Mouse (Mus musculus): ENCODE data around the gene Mif. TPM values are rescaled to one million over a fixed set of nuclear protein-coding genes. Genes with fewer than 3 reads are reported as not detected.

Mif gene
- polyA plus RNA-seq, 1 experiment from 2014 or later, result 1,368 TPM

Other genes starting within 250 kb of the Mif start
- gene Susd2, start 216.2 kb downstream of the Mif start, polyA plus RNA-seq (2015; fragmentation: Nextera tagmentation; extraction: Ambion mirVana), result 1.9 and 2.9 TPM in 2 replicates
- 21.3 and 26.1 TPM in 2 replicates for gene Cabin1, start 95.9 kb downstream of the Mif start, polyA plus RNA-seq (2015; fragmentation: Nextera tagmentation; extraction: Ambion mirVana)
- gene Ddt, start 86.8 kb downstream of the Mif start, polyA plus RNA-seq (2015; fragmentation: Nextera tagmentation; extraction: Ambion mirVana), result 131 and 132 TPM in 2 replicates
- gene Gm20441, start 79.3 kb downstream of the Mif start, polyA plus RNA-seq (2015; fragmentation: Nextera tagmentation; extraction: Ambion mirVana), result not detected in 2 replicates
- gene Gstt3, start 78.8 kb downstream of the Mif start, polyA plus RNA-seq (2015; fragmentation: Nextera tagmentation; extraction: Ambion mirVana), result 9.9 and 10.1 TPM in 2 replicates
- gene Gstt1, start 61.7 kb downstream of the Mif start, polyA plus RNA-seq (2015; fragmentation: Nextera tagmentation; extraction: Ambion mirVana), result 2.2 and 2.8 TPM in 2 replicates
- 0.14 and 0.18 TPM in 2 replicates for gene Gstt4, start 37.7 kb downstream of the Mif start, polyA plus RNA-seq (2015; fragmentation: Nextera tagmentation; extraction: Ambion mirVana)
- gene Gstt2, start 22.8 kb downstream of the Mif start, polyA plus RNA-seq (2015; fragmentation: Nextera tagmentation; extraction: Ambion mirVana), result 77.5 and 78.6 TPM in 2 replicates
- gene Derl3, start 33.2 kb upstream of the Mif start, polyA plus RNA-seq (2015; fragmentation: Nextera tagmentation; extraction: Ambion mirVana), result 1.1 and 1.2 TPM in 2 replicates
- gene Smarcb1, start 61.4 kb upstream of the Mif start, polyA plus RNA-seq (2015; fragmentation: Nextera tagmentation; extraction: Ambion mirVana), result 138 and 140 TPM in 2 replicates
- 21.6 and 22.2 TPM in 2 replicates for gene Chchd10, start 72.9 kb upstream of the Mif start, polyA plus RNA-seq (2015; fragmentation: Nextera tagmentation; extraction: Ambion mirVana)
- 7.9 and 8.6 TPM in 2 replicates for gene Mmp11, start 76.3 kb upstream of the Mif start, polyA plus RNA-seq (2015; fragmentation: Nextera tagmentation; extraction: Ambion mirVana)
- 0.39 and 0.46 TPM in 2 replicates for gene Gm867, start 80.4 kb upstream of the Mif start, polyA plus RNA-seq (2015; fragmentation: Nextera tagmentation; extraction: Ambion mirVana)
- gene Vpreb3, start 82.8 kb upstream of the Mif start, polyA plus RNA-seq (2015; fragmentation: Nextera tagmentation; extraction: Ambion mirVana), result 1.9 and 2.0 TPM in 2 replicates
- 0.94 and 1.3 TPM in 2 replicates for gene Gm5134, start 94.3 kb upstream of the Mif start, polyA plus RNA-seq (2015; fragmentation: Nextera tagmentation; extraction: Ambion mirVana)
- gene Zfp280b, start 172.4 kb upstream of the Mif start, polyA plus RNA-seq (2015; fragmentation: Nextera tagmentation; extraction: Ambion mirVana), result 16.6 TPM in 2 replicates

All from thymus, postnatal 0 days (tissue).